Mouse (Mus musculus): ENCODE results near the gene Gm10271.

Gene Gm10271

GRCm38 (mm10) chr10:116977858-116978257, 5.4 kb upstream of the Gm10271 start:
- peak; percentile 46 for DNase-seq

GRCm38 (mm10) chr10:116977455-116977854, 5.0 kb upstream of the Gm10271 start:
- DNase-seq: no peak

GRCm38 (mm10) chr10:116968741-116969140, 3.7 kb downstream of the Gm10271 start:
- DNase-seq: peak; percentile 70

- peak; percentile 76 for DNase-seq
Observed at GRCm38 (mm10) chr10:116966065-116966464, 6.3 kb downstream of the Gm10271 start.

- peak; percentile 41 for DNase-seq
Observed at GRCm38 (mm10) chr10:116965297-116965696, 7.1 kb downstream of the Gm10271 start.

- peak; percentile 40 for DNase-seq
Observed at GRCm38 (mm10) chr10:116964571-116964970, 7.8 kb downstream of the Gm10271 start.

- peak; percentile 33 for DNase-seq
Observed at GRCm38 (mm10) chr10:116964084-116964483, 8.3 kb downstream of the Gm10271 start.

- no peak for DNase-seq
Observed at GRCm38 (mm10) chr10:116962803-116963202, 9.6 kb downstream of the Gm10271 start.

GRCm38 (mm10) chr10:116962152-116962551, 10.3 kb downstream of the Gm10271 start:
- no peak for DNase-seq

- no peak for DNase-seq
Observed at GRCm38 (mm10) chr10:116957867-116958551, 14.4 kb downstream of the Gm10271 start.

- DNase-seq: no peak
Observed at GRCm38 (mm10) chr10:116956483-116957158, 15.8 kb downstream of the Gm10271 start.

- DNase-seq: no peak
Observed at GRCm38 (mm10) chr10:116955191-116955590, 17.2 kb downstream of the Gm10271 start.

GRCm38 (mm10) chr10:116950886-116951285, 21.5 kb downstream of the Gm10271 start:
- DNase-seq: no peak

GRCm38 (mm10) chr10:116950009-116950769, 22.2 kb downstream of the Gm10271 start, which contains the start of gene Rab3ip:
Rab3ip (minus strand) TSS chr10:116950769.
- DNase-seq: peak; percentile 91

GRCm38 (mm10) chr10:116949111-116950008, 23.0 kb downstream of the Gm10271 start:
- DNase-seq: no peak

GRCm38 (mm10) chr10:116948414-116948813, 24.0 kb downstream of the Gm10271 start:
- DNase-seq: peak; percentile 44

GRCm38 (mm10) chr10:116944940-116945339, 27.5 kb downstream of the Gm10271 start:
- peak; percentile 36 for DNase-seq

- DNase-seq: no peak
Observed at GRCm38 (mm10) chr10:116944144-116944543, 28.3 kb downstream of the Gm10271 start.

GRCm38 (mm10) chr10:116943025-116943424, 29.4 kb downstream of the Gm10271 start:
- no peak for DNase-seq

GRCm38 (mm10) chr10:116935028-116935427, 37.4 kb downstream of the Gm10271 start:
- DNase-seq: no peak

GRCm38 (mm10) chr10:116933794-116934193, 38.6 kb downstream of the Gm10271 start:
- no peak for DNase-seq

GRCm38 (mm10) chr10:116932418-116932817, 40.0 kb downstream of the Gm10271 start:
- DNase-seq: no peak
